Mouse (Mus musculus) liver, adult 2 months (tissue): Measurements from ENCODE around the gene Rundc1. TPM values are rescaled to one million over a fixed set of nuclear protein-coding genes. Genes with fewer than 3 reads are reported as not detected.
"Not testable (repeated sequence)": the region's sequence is repeated elsewhere in the genome, so short reads cannot be mapped to it uniquely, and the experiment has no call there.

Experiments
- DNase-seq: peaks from one replicate; pipeline ENCODE4 v3.0.0-alpha.2; 2011; ENCODE audit warnings: low read depth, low spot score; ENCODE audit errors: extremely low read depth
- H3K27ac ChIP-seq: fragments of 200-500 bp; replicated peaks from 2 replicates; pipeline ENCODE4 v1.5.1; 2012; ENCODE audit warnings: low read depth, mild to moderate bottlenecking, control low read depth, inconsistent platforms, low read length; ENCODE audit not compliant: insufficient read depth
- H3K27me3 ChIP-seq: fragments of 200-500 bp; 2 replicates; pipeline ENCODE4 v1.6.1; 2012; ENCODE audit warnings: mild to moderate bottlenecking, moderate library complexity, low read length, inconsistent platforms; ENCODE audit not compliant: control insufficient read depth, insufficient read depth
- H3K36me3 ChIP-seq: fragments of 200-500 bp; 2 replicates; pipeline ENCODE4 v1.6.1; 2012; ENCODE audit warnings: low read length, inconsistent platforms; ENCODE audit not compliant: control insufficient read depth, insufficient read depth
- H3K4me1 ChIP-seq: fragments of 200-500 bp; 2 replicates; pipeline ENCODE4 v1.6.1; 2011; ENCODE audit warnings: low read length; ENCODE audit not compliant: control insufficient read depth, insufficient read depth
- H3K4me3 ChIP-seq: fragments of 200-500 bp; 2 replicates; pipeline ENCODE4 v1.5.1; 2011; ENCODE audit warnings: low read depth, mild to moderate bottlenecking, control low read depth, low read length, moderate library complexity; ENCODE audit not compliant: insufficient read depth
- H3K79me2 ChIP-seq: fragments of 200-500 bp; 2 replicates; pipeline ENCODE4 v1.6.1; 2012; ENCODE audit warnings: inconsistent platforms, mild to moderate bottlenecking, low read length, moderate library complexity; ENCODE audit not compliant: control insufficient read depth, insufficient read depth
- H3K9ac ChIP-seq: fragments of 200-500 bp; 2 replicates; pipeline ENCODE4 v1.6.1; 2012; ENCODE audit warnings: low read depth, mild to moderate bottlenecking, control low read depth, inconsistent platforms, low read length
- CTCF ChIP-seq: fragments of 200-500 bp; IDR thresholded peaks from 2 replicates; pipeline ENCODE4 v1.5.1; 2011; ENCODE audit warnings: low read depth, low read length, control low read depth
- POLR2A ChIP-seq: fragments of 200-500 bp; IDR thresholded peaks from 2 replicates; pipeline ENCODE4 v1.6.1; 2011; ENCODE audit warnings: low read length, control low read depth; ENCODE audit not compliant: insufficient read depth; ENCODE audit errors: extremely low read depth
- WGBS: fragments of 180-500 bp; shearing (Covaris S2); methylation state at CpG from one replicate; pipeline ENCODE4 v1.1.7; 2018; 5-methylcytosine and 5-hydroxymethylcytosine counted together
- polyA plus RNA-seq: library from polyadenylated mRNA; depleted of rRNA; stranded (reverse); fragments of >200 nt; gene quantifications from 2 replicates; pipeline ENCODE4 v1.2.3, GENCODE M21; 2012; rRNA removed
- total RNA-seq: library from RNA; depleted of rRNA; stranded (reverse); fragments of >200 nt; gene quantifications from 2 replicates; pipeline ENCODE4 v1.2.3, GENCODE M21; 2014; rRNA removed

Gene Rundc1
- total RNA-seq (2.8 and 3.1 TPM in 2 replicates), polyA plus RNA-seq (8.6 and 8.9 TPM in 2 replicates)

DNA sequence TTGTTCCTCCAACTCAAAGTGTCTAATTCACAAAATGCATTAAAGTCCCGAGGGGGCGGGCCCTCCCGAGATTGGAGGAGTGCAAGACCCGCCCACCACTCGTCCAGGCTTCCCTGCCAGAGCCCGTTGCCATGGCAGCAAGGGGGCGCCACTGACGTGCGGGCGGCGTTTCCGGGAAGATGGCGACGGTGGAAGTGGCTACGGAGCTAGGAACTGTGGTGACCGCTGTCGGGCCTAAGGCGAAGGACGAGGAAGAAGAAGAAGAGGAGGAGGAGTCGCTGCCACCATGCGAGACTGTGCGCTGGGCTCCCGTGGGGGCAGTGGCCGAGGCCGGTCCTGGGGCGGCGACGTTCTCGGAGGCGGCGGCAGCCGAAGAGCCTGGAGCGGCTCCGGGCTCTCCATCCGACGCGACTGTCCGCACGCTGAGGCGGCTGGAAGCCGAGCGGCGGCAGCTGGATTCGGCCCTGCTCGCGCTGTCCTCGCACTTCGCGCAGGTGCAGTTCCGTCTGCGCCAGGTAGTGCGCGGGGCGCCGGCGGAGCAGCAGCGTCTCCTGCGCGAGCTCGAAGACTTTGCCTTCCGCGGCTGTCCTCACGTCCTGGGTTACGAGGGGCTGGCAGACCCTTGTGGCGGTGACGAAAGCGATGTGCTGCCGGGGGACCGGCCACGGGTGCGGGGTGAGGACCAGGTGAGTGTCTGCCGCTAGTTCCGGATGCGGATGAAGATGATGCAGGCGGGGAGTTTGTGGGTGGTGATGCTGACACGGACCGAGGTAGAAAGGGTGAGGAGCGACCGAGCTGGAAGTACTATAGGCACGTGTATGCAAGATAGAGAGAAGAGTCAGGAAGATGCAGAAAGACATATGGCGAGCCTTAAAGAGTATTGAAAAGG lies at the start of gene Rundc1, which contains the start of gene Ptges3l:
Gene Rundc1, plus strand, starts transcription at position 161 of the 889 bp plus-strand sequence.
Gene Ptges3l, minus strand, starts transcription at position 409 of the 889 bp plus-strand sequence.
- under 1% methylated on average over 81 of the region's 81 CpGs for WGBS

DNA sequence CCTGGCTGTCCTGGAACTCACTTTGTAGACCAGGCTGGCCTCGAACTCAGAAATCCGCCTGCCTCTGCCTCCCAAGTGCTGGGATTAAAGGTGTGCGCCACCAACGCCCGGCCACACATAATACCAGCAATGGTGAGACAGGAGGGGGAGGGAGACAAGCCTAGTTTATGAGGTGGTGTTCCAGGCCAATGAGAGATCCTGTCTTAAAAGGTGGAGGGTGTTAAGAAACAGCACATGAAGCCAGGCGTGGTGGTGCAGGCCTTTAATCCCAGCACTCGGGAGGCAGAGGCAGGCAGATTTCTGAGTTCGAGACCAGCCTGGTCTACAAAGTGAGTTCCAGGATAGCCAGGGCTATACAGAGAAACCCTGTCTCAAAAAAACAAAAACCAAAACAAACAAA lies 46.7 kb upstream of the Rundc1 start:
- H3K4me3 ChIP-seq, H3K27me3 ChIP-seq, H3K4me1 ChIP-seq, H3K27ac ChIP-seq, H3K9ac ChIP-seq, H3K79me2 ChIP-seq: not testable (repeated sequence)
- 37% methylated on average over 8 of the region's 8 CpGs for WGBS
- peak; percentile 94 for DNase-seq
- peaks cover 36% of the 10 kb centered on the region for H3K36me3 ChIP-seq

More for the DNA sequence above, at the start of gene Rundc1, which contains the start of gene Ptges3l:
- H3K27ac ChIP-seq: peak within 1 kb of the TSS; percentile 72
- H3K4me1 ChIP-seq: peaks cover 14% of the 10 kb centered on the region
- H3K9ac ChIP-seq: peak within 1 kb of the TSS; percentile 95
- DNase-seq: peak; percentile 80
- peak within 1 kb of the TSS; percentile 97 for H3K4me3 ChIP-seq
- peaks cover 2% of the 10 kb centered on the region; the same call in 1 of the 2 replicates for H3K36me3 ChIP-seq
- H3K27me3 ChIP-seq: no peaks in the 10 kb centered on the region
- H3K79me2 ChIP-seq: peaks cover 11% of the 10 kb centered on the region; the same call in 1 of the 2 replicates
- TF ChIP-seq CTCF (0 out of 2 replicates have a peak, but pooled peaks have one; percentile 23), POLR2A (peak; percentile 62; the same call in 1 of the 2 replicates)

DNA sequence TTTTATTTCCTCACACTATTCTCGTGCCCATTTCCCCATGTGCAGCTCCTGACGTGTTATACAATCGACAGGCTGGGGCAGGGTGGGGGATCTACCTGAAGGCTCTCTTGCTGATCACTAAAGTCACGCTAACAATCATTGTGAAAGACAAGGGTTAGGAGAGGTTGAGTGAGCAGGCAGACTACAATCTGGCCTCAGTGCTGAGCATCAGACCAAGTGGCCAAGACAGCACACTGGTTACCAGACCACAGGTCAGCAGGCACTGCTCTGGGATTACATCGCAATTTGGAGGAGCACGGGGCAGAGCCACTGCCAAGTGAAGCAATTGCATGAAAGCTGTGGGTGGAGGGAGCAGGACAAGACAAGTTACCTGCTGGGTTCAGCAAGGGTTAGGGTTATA lies 46.0 kb upstream of the Rundc1 start:
- Histone ChIP-seq H3K27me3 (no peaks in the 10 kb centered on the region), H3K36me3 (peaks cover 33% of the 10 kb centered on the region), H3K4me1 (no peaks in the 10 kb centered on the region), H3K27ac (peak overlapping the region; percentile 38), H3K79me2 (no peaks in the 10 kb centered on the region), H3K9ac (no peak overlapping the region), H3K4me3 (no peak overlapping the region)
- no peak for TF ChIP-seq CTCF
- no peak for TF ChIP-seq POLR2A
- WGBS: 27% methylated on average over 6 of the region's 6 CpGs
- peak; percentile 100 for DNase-seq

GRCm38 (mm10) chr11:101381817-101382216 lies 43.1 kb upstream of the Rundc1 start:
- WGBS: 55% methylated on average over 4 of the region's 4 CpGs
- H3K79me2 ChIP-seq: no peaks in the 10 kb centered on the region
- TF ChIP-seq POLR2A: no peak
- no peak for TF ChIP-seq CTCF
- no peak overlapping the region for H3K9ac ChIP-seq
- DNase-seq: no peak
- H3K36me3 ChIP-seq: peaks cover 6% of the 10 kb centered on the region
- no peak overlapping the region for H3K4me3 ChIP-seq
- no peaks in the 10 kb centered on the region for H3K27me3 ChIP-seq
- H3K4me1 ChIP-seq: no peaks in the 10 kb centered on the region
- H3K27ac ChIP-seq: no peak overlapping the region

DNA sequence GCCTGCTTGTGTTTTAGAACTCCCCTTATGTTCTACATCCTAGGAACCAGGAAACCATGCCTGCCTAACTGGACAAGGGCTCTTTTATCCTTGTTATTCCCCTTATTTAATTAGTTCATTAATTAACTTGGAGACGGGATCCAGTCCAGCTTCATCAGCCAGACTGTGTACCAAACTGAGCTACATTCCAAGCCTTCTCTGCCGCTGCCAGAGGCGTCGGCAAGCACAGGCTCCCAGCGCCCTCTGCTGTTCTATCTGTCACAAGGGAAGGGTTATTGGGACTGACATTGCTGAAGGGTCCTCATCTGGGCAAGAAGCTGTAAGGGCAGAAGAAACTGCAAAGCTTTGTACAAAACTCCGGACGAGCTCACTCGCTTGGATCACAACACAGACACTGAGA lies 29.8 kb upstream of the Rundc1 start:
- H3K9ac ChIP-seq: no peak overlapping the region
- WGBS: 4% methylated on average over 8 of the region's 8 CpGs

GRCm38 (mm10) chr11:101415306-101415705 lies 9.6 kb upstream of the Rundc1 start:
- WGBS: 88% methylated on average over 2 of the region's 2 CpGs
- H3K27ac ChIP-seq: no peak overlapping the region
- TF ChIP-seq CTCF: no peak
- no peak for TF ChIP-seq POLR2A
- H3K9ac ChIP-seq: no peak overlapping the region
- peaks cover 3% of the 10 kb centered on the region; the same call in 1 of the 2 replicates for H3K36me3 ChIP-seq
- H3K27me3 ChIP-seq: no peaks in the 10 kb centered on the region
- no peaks in the 10 kb centered on the region for H3K79me2 ChIP-seq
- no peak for DNase-seq
- H3K4me3 ChIP-seq: no peak overlapping the region
- H3K4me1 ChIP-seq: no peaks in the 10 kb centered on the region

More for the DNA sequence above, 29.8 kb upstream of the Rundc1 start:
- no peaks in the 10 kb centered on the region for H3K27me3 ChIP-seq
- no peaks in the 10 kb centered on the region for H3K79me2 ChIP-seq
- no peaks in the 10 kb centered on the region for H3K36me3 ChIP-seq
- no peak overlapping the region for H3K4me3 ChIP-seq
- H3K4me1 ChIP-seq: peaks cover 10% of the 10 kb centered on the region
- TF ChIP-seq POLR2A: no peak
- peak; percentile 97 for TF ChIP-seq CTCF
- no peak overlapping the region for H3K27ac ChIP-seq
- peak; percentile 65 for DNase-seq
